Mouse (Mus musculus) thymus, adult 2 months (tissue): Measurements from ENCODE around the gene Arl4a. TPM values are rescaled to one million over a fixed set of nuclear protein-coding genes. Genes with fewer than 3 reads are reported as not detected.
A peak's percentile ranks its signal among the peaks of the same experiment; 100 is the strongest.

ENCODE experiments used
- DNase-seq: peaks from one replicate; pipeline ENCODE4 v3.0.0; 2021
- H3K27ac ChIP-seq: fragments of 200-500 bp; 2 replicates; pipeline ENCODE4 v1.5.1; 2012; ENCODE audit warnings: low read length, control low read depth; ENCODE audit not compliant: control insufficient read depth, insufficient read depth
- H3K27me3 ChIP-seq: fragments of 200-500 bp; 2 replicates; pipeline ENCODE4 v1.6.1; 2012; ENCODE audit warnings: mild to moderate bottlenecking, low read length, moderate library complexity, mixed read lengths; ENCODE audit not compliant: control insufficient read depth, insufficient read depth
- H3K36me3 ChIP-seq: fragments of 200-500 bp; 2 replicates; pipeline ENCODE4 v1.6.1; 2012; ENCODE audit warnings: mild to moderate bottlenecking, low read length, moderate library complexity; ENCODE audit not compliant: control insufficient read depth, insufficient read depth
- H3K4me1 ChIP-seq: fragments of 200-500 bp; replicated peaks from 2 replicates; pipeline ENCODE4 v1.6.1; 2012; ENCODE audit warnings: low read length; ENCODE audit not compliant: control insufficient read depth, insufficient read depth
- H3K4me3 ChIP-seq: fragments of 200-500 bp; 2 replicates; pipeline ENCODE4 v1.5.1; 2012; ENCODE audit warnings: mild to moderate bottlenecking, low read length, control low read depth, moderate library complexity; ENCODE audit not compliant: control insufficient read depth, insufficient read depth
- CTCF ChIP-seq: fragments of 200-500 bp; IDR thresholded peaks from 2 replicates; pipeline ENCODE4 v1.5.1; 2012; ENCODE audit warnings: mild to moderate bottlenecking, control low read depth, low read length, moderate library complexity, borderline replicate concordance; ENCODE audit not compliant: control insufficient read depth, poor library complexity, insufficient read depth; ENCODE audit errors: extremely low read depth
- POLR2A ChIP-seq: fragments of 200-500 bp; IDR thresholded peaks from 2 replicates; pipeline ENCODE4 v1.6.1; 2012; ENCODE audit warnings: mild to moderate bottlenecking, low read length, control low read depth, moderate library complexity; ENCODE audit not compliant: control insufficient read depth, poor library complexity, insufficient read depth; ENCODE audit errors: extremely low read depth
- WGBS: fragments of 180-500 bp; shearing (Covaris S2); methylation state at CpG from one replicate; pipeline ENCODE4 v1.1.7; 2018; 5-methylcytosine and 5-hydroxymethylcytosine counted together
- polyA plus RNA-seq: library from polyadenylated mRNA; depleted of rRNA; stranded (reverse); fragments of >200 nt; gene quantifications from 2 replicates; pipeline ENCODE4 v1.2.3, GENCODE M21; 2012

Gene Arl4a
- polyA plus RNA-seq, 1 experiment, result 5.6 TPM

- Histone ChIP-seq H3K4me3 (peak overlapping the region; percentile 72), H3K36me3 (no peaks in the 10 kb centered on the region), H3K27ac (peak overlapping the region; percentile 63; the same call in 1 of the 2 replicates), H3K4me1 (peaks cover 3% of the 10 kb centered on the region), H3K27me3 (no peaks in the 10 kb centered on the region)
- WGBS, result 8% methylated on average over 19 of the region's 19 CpGs
- peak; percentile 53 for DNase-seq
- TF ChIP-seq CTCF (no peak), POLR2A (no peak)
Measured at GRCm38 (mm10) chr12:40016648-40017460, 21.0 kb downstream of the Arl4a start.

- H3K4me1 ChIP-seq, result peaks cover 3% of the 10 kb centered on the region
Measured at GRCm38 (mm10) chr12:40016068-40016467, 21.8 kb downstream of the Arl4a start.

GRCm38 (mm10) chr12:40009866-40010265, 28.0 kb downstream of the Arl4a start:
- H3K27ac ChIP-seq, result no peak overlapping the region
- TF ChIP-seq CTCF, result no peak
- H3K36me3 ChIP-seq, result no peaks in the 10 kb centered on the region
- H3K4me3 ChIP-seq, result no peak overlapping the region
- 76% methylated on average over 2 of the region's 2 CpGs for WGBS
- no peak for DNase-seq
- no peaks in the 10 kb centered on the region for H3K27me3 ChIP-seq
- no peaks in the 10 kb centered on the region for H3K4me1 ChIP-seq

More at GRCm38 (mm10) chr12:40016068-40016467, 21.8 kb downstream of the Arl4a start:
- no peak overlapping the region for H3K4me3 ChIP-seq
- no peaks in the 10 kb centered on the region for H3K27me3 ChIP-seq
- no peak for DNase-seq
- no peaks in the 10 kb centered on the region for H3K36me3 ChIP-seq
- no peak overlapping the region for H3K27ac ChIP-seq
- TF ChIP-seq CTCF (no peak), POLR2A (no peak)
- WGBS, result 96% methylated on average over 9 of the region's 9 CpGs

- Histone ChIP-seq H3K4me1 (no peaks in the 10 kb centered on the region), H3K4me3 (no peak overlapping the region), H3K27me3 (no peaks in the 10 kb centered on the region), H3K36me3 (no peaks in the 10 kb centered on the region), H3K27ac (no peak overlapping the region)
- DNase-seq, result no peak
- TF ChIP-seq POLR2A, result no peak
- TF ChIP-seq CTCF, result no peak
- WGBS, result 41% methylated on average over 3 of the region's 3 CpGs
Measured at GRCm38 (mm10) chr12:40008459-40008858, 29.4 kb downstream of the Arl4a start.

- H3K36me3 ChIP-seq, result no peaks in the 10 kb centered on the region
- H3K4me1 ChIP-seq, result no peaks in the 10 kb centered on the region
- no peak overlapping the region for H3K4me3 ChIP-seq
- TF ChIP-seq POLR2A, result no peak
- TF ChIP-seq CTCF, result no peak
- 91% methylated on average over 2 of the region's 2 CpGs for WGBS
- no peak for DNase-seq
- no peaks in the 10 kb centered on the region for H3K27me3 ChIP-seq
- no peak overlapping the region for H3K27ac ChIP-seq
Measured at GRCm38 (mm10) chr12:40004766-40005165, 33.1 kb downstream of the Arl4a start.

GRCm38 (mm10) chr12:39998853-39999195, 39.0 kb downstream of the Arl4a start:
- no peak for DNase-seq
- Histone ChIP-seq H3K4me3 (no peak overlapping the region), H3K27ac (no peak overlapping the region), H3K27me3 (no peaks in the 10 kb centered on the region), H3K36me3 (no peaks in the 10 kb centered on the region), H3K4me1 (no peaks in the 10 kb centered on the region)
- 96% methylated on average over 4 of the region's 4 CpGs for WGBS
- no peak for TF ChIP-seq POLR2A
- TF ChIP-seq CTCF, result no peak

- H3K27me3 ChIP-seq, result no peaks in the 10 kb centered on the region
- H3K4me1 ChIP-seq, result no peaks in the 10 kb centered on the region
- H3K36me3 ChIP-seq, result no peaks in the 10 kb centered on the region
- TF ChIP-seq CTCF, result no peak
- no peak for TF ChIP-seq POLR2A
- DNase-seq, result no peak
- H3K27ac ChIP-seq, result no peak overlapping the region
- H3K4me3 ChIP-seq, result no peak overlapping the region
- WGBS, result 57% methylated on average over 9 of the region's 9 CpGs
Measured at GRCm38 (mm10) chr12:39998070-39998852, 39.6 kb downstream of the Arl4a start.
